ENCODE assay signal across 8 mouse cellular contexts in genomic region chr9:102627442-102627841, GRCm38 (mm10). TPM values are rescaled to one million over a fixed set of nuclear protein-coding genes. Genes with fewer than 3 reads are reported as not detected.
DNase-seq lines count a peak whose midpoint lies in the region; ATAC-seq and TF ChIP-seq lines count a peak whose summit lies in the region.

No protein-coding gene starts in this region.

- no peak for ATAC-seq in limb, embryonic 15.5 days (ENCODE audit: insufficient number of reproducible peaks, low FRiP score, low TSS enrichment, low read depth)
- no peak for ATAC-seq in stomach, embryonic 16.5 days (ENCODE audit: insufficient read depth, low FRiP score)

- peak overlapping the region; percentile 82 for H3K9ac ChIP-seq in limb, embryonic 15.5 days
- H3K9ac ChIP-seq in stomach, embryonic 16.5 days (ENCODE audit: low read length): peak overlapping the region; percentile 99

- H3K4me2 ChIP-seq in limb, embryonic 15.5 days: peak overlapping the region; percentile 71
- peak overlapping the region; percentile 63 for H3K4me2 ChIP-seq in stomach, embryonic 16.5 days (ENCODE audit: low read depth, low read length)

- H3K36me3 ChIP-seq in thymus, adult 2 months (ENCODE audit: control insufficient read depth, insufficient read depth, low read length): no peaks in the 10 kb centered on the region
- peaks cover 16% of the 10 kb centered on the region; the same call in 1 of the 2 replicates for H3K36me3 ChIP-seq in limb, embryonic 15.5 days
- no peaks in the 10 kb centered on the region for H3K36me3 ChIP-seq in stomach, embryonic 16.5 days (ENCODE audit: control insufficient read depth, insufficient read depth, low read length)

- no peaks in the 10 kb centered on the region for H3K9me3 ChIP-seq in limb, embryonic 15.5 days
- H3K9me3 ChIP-seq in stomach, embryonic 16.5 days (replicated peaks; ENCODE audit: control insufficient read depth, low read length): no peaks in the 10 kb centered on the region

- TF ChIP-seq CTCF in thymus, adult 2 months (IDR thresholded peaks at IDR 0.05; ENCODE audit: borderline replicate concordance, control insufficient read depth, extremely low read depth, insufficient read depth, low read length, poor library complexity): no peak

- WGBS in thymus, adult 2 months: 89% methylated on average over 7 of the region's 7 CpGs
- WGBS in limb, embryonic 15.5 days: 81% methylated on average over 7 of the region's 7 CpGs
- WGBS in stomach, embryonic 16.5 days: 56% methylated on average over 7 of the region's 7 CpGs

- no peak overlapping the region for H3K4me3 ChIP-seq in thymus, adult 2 months (ENCODE audit: control insufficient read depth, insufficient read depth, low read length)
- H3K4me3 ChIP-seq in limb, embryonic 15.5 days: peak overlapping the region; percentile 95
- peak overlapping the region; percentile 95 for H3K4me3 ChIP-seq in stomach, embryonic 16.5 days (replicated peaks; ENCODE audit: low read length)

- peaks cover 11% of the 10 kb centered on the region for H3K4me1 ChIP-seq in thymus, adult 2 months (replicated peaks; ENCODE audit: control insufficient read depth, insufficient read depth, low read length)
- H3K4me1 ChIP-seq in limb, embryonic 15.5 days: peaks cover 26% of the 10 kb centered on the region
- peaks cover 6% of the 10 kb centered on the region for H3K4me1 ChIP-seq in stomach, embryonic 16.5 days (ENCODE audit: control insufficient read depth, insufficient read depth, low read length)

- peak overlapping the region; percentile 80; the same call in 1 of the 2 replicates for H3K27ac ChIP-seq in thymus, adult 2 months (ENCODE audit: control insufficient read depth, insufficient read depth, low read length)
- H3K27ac ChIP-seq in limb, embryonic 15.5 days: peak overlapping the region; percentile 99
- peak overlapping the region; percentile 93 for H3K27ac ChIP-seq in stomach, embryonic 16.5 days (ENCODE audit: low read length)

- H3K27me3 ChIP-seq in thymus, adult 2 months (ENCODE audit: control insufficient read depth, insufficient read depth, low read length): no peaks in the 10 kb centered on the region
- H3K27me3 ChIP-seq in limb, embryonic 15.5 days: no peaks in the 10 kb centered on the region
- H3K27me3 ChIP-seq in stomach, embryonic 16.5 days (ENCODE audit: control insufficient read depth, insufficient read depth, low read length): no peaks in the 10 kb centered on the region

- TF ChIP-seq POLR2A in thymus, adult 2 months (IDR thresholded peaks at IDR 0.05; ENCODE audit: control insufficient read depth, extremely low read depth, insufficient read depth, low read length, poor library complexity): no peak

- peak; percentile 27 for DNase-seq in adrenal gland, postnatal 10 days
- DNase-seq in adrenal gland, postnatal 4 days (ENCODE audit: low spot score in 2 of 2): no peak
- no peak for DNase-seq in thymus, adult 2 months
- DNase-seq in thymus, adult 18-20 months: no peak
- DNase-seq in urinary bladder, adult 2 months (ENCODE audit: low spot score): no peak
- DNase-seq in adrenal gland, postnatal 14 days: no peak

RNA-seq across cellular contexts. Expression of gene Cep63, which starts 1.1 kb away (rescaled TPM):
- total RNA-seq in adrenal gland, postnatal 10 days (2021): 10 to 100 TPM; 31.1 TPM
- total RNA-seq in adrenal gland, postnatal 4 days (2021): 10 to 100 TPM; 41.8 to 47.9 TPM
- polyA plus RNA-seq in thymus, adult 2 months (2012; rRNA removed): 4.9 and 6.1 TPM in 2 replicates
- 43.9 and 47.0 TPM in 2 replicates for polyA plus RNA-seq in limb, embryonic 15.5 days (2015; fragmentation: Nextera tagmentation; extraction: Ambion mirVana)
- 41.9 and 44.9 TPM in 2 replicates for polyA plus RNA-seq in stomach, embryonic 16.5 days (2015; fragmentation: Nextera tagmentation; extraction: Ambion mirVana)
- polyA plus RNA-seq in urinary bladder, adult 2 months (2012; rRNA removed): 29.3 and 33.9 TPM in 2 replicates
- 37.7 and 40.3 TPM in 2 replicates for total RNA-seq in adrenal gland, postnatal 14 days (2021)

RNA-seq across cellular contexts. Expression of gene Anapc13, which starts 1.3 kb away (rescaled TPM):
- 100 to 1,000 TPM; 291 to 319 TPM for total RNA-seq in adrenal gland, postnatal 10 days (2021)
- total RNA-seq in adrenal gland, postnatal 4 days (2021): 100 to 1,000 TPM; 238 to 248 TPM
- 34.6 and 35.3 TPM in 2 replicates for polyA plus RNA-seq in thymus, adult 2 months (2012; rRNA removed)
- polyA plus RNA-seq in limb, embryonic 15.5 days (2015; fragmentation: Nextera tagmentation; extraction: Ambion mirVana): 173 and 174 TPM in 2 replicates
- 161 and 206 TPM in 2 replicates for polyA plus RNA-seq in stomach, embryonic 16.5 days (2015; fragmentation: Nextera tagmentation; extraction: Ambion mirVana)
- polyA plus RNA-seq in urinary bladder, adult 2 months (2012; rRNA removed): 206 and 215 TPM in 2 replicates
- total RNA-seq in adrenal gland, postnatal 14 days (2021): 286 and 307 TPM in 2 replicates
